Mouse (Mus musculus): ENCODE data around the gene Klhdc9. TPM values are rescaled to one million over a fixed set of nuclear protein-coding genes. Genes with fewer than 3 reads are reported as not detected.

Klhdc9 gene
- polyA plus RNA-seq, 1 experiment = not detected

DNA sequence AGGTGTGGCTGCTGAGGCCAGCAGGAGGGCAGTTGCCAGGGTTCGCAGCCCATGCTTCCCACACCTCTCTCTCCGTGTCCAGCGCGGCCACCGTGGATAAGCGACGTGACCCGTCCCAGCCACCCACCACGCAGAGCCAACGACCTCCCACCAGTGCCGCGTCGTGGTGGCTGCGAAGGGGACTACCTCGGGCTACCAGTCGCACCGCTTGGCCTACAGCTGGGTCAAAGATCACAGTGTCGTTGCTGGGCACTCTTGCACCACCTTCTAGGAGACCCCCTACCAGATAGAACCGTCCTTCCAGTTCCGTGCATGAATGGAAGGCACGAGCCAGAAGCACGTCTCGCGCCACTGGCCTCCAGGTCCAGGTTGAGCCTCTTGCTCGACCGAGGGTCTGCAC, 345 bp downstream of the Klhdc9 start:
- H3K4me3 ChIP-seq (ENCODE audit: insufficient read depth, low read length) = no peak overlapping the region; the same call in 1 of the 2 replicates
- TF ChIP-seq POLR2A (IDR thresholded peaks at IDR 0.05; ENCODE audit: low read depth, low read length) (no peak), CTCF (IDR thresholded peaks at IDR 0.05; ENCODE audit: borderline replicate concordance, insufficient read depth, low read length) (no peak)
- no peaks in the 10 kb centered on the region for H3K4me1 ChIP-seq (ENCODE audit: control insufficient read depth, insufficient read depth, low read length)
- H3K27ac ChIP-seq (ENCODE audit: insufficient read depth, low read length) = no peak overlapping the region

DNA sequence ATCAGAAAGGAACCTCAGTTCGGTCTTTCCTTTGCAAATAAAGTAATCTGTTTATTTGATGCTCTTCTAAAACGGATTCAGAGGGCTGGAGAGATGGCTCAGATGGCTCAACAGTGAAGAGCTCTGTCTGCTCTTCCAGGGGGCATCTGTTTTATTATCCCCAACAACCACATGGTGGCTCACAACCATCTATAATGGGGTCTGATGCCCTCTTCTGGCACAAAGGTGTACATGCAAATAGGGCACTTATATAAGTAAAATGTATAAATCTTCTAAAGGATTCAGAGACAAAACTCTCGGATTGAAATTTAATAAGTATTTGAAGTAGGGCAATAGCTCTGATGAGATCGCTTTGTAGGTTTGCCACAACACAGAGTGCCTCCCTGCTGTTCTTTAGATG, 2.2 kb downstream of the Klhdc9 start:
- no peaks in the 10 kb centered on the region for H3K4me1 ChIP-seq (ENCODE audit: control insufficient read depth, insufficient read depth, low read length)
- TF ChIP-seq POLR2A (IDR thresholded peaks at IDR 0.05; ENCODE audit: low read depth, low read length) (no peak), CTCF (IDR thresholded peaks at IDR 0.05; ENCODE audit: borderline replicate concordance, insufficient read depth, low read length) (no peak)
- no peak overlapping the region for H3K4me3 ChIP-seq (ENCODE audit: insufficient read depth, low read length)
- H3K27ac ChIP-seq (ENCODE audit: insufficient read depth, low read length) = no peak overlapping the region

DNA sequence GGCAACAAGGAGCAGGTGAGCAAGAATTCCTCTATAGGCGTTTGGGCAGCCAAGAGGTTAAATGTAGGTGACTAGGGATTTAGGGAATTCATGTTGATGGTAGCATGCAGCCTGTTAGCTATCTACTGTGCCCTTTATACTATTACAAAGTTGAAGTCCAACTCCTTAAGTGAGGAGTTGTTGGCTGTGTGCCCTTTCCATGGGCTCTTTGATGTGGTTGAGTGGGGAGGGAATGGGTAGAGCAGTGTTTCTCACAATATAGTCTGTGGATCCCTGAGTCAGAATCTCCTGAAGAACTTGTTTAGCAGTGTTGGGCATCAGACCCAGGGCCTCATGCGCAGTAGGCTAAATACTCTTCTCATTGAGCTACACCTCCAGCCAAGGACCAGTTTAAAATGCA, 3.8 kb downstream of the Klhdc9 start:
- no peak overlapping the region for H3K4me3 ChIP-seq (ENCODE audit: insufficient read depth, low read length)
- H3K27ac ChIP-seq (ENCODE audit: insufficient read depth, low read length) = no peak overlapping the region
- TF ChIP-seq POLR2A (IDR thresholded peaks at IDR 0.05; ENCODE audit: low read depth, low read length) = no peak
- TF ChIP-seq CTCF (IDR thresholded peaks at IDR 0.05; ENCODE audit: borderline replicate concordance, insufficient read depth, low read length) = no peak
- no peaks in the 10 kb centered on the region for H3K4me1 ChIP-seq (ENCODE audit: control insufficient read depth, insufficient read depth, low read length)

DNA sequence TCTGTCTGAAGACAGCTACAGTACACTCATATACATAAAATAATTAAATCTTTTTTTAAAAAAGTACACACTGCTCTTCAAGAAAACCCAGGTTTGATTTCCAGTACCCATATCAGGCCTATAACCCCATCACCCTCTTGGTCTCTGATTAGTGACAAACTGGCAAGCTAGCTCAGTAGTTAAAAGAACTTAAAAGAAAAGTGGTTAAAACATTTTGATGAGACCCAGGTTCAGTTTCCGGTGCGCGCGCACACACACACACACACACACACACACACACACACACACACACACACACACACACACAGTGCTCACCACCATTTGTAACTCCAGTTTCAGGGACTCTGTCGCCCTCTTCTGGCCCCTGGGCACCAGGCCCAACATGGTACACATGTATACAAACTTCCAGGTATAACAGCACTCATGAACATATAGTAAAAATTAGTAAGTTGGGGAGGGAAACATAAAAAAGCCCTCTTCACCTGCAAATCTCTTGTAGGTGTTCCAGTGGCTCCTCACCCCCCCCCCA, 4.7 kb downstream of the Klhdc9 start:
- Histone ChIP-seq H3K4me3 (ENCODE audit: insufficient read depth, low read length) (no peak overlapping the region), H3K27ac (ENCODE audit: insufficient read depth, low read length) (no peak overlapping the region), H3K4me1 (ENCODE audit: control insufficient read depth, insufficient read depth, low read length) (no peaks in the 10 kb centered on the region)
- TF ChIP-seq POLR2A (IDR thresholded peaks at IDR 0.05; ENCODE audit: low read depth, low read length) (no peak), CTCF (IDR thresholded peaks at IDR 0.05; ENCODE audit: borderline replicate concordance, insufficient read depth, low read length) (peak; percentile 58)

DNA sequence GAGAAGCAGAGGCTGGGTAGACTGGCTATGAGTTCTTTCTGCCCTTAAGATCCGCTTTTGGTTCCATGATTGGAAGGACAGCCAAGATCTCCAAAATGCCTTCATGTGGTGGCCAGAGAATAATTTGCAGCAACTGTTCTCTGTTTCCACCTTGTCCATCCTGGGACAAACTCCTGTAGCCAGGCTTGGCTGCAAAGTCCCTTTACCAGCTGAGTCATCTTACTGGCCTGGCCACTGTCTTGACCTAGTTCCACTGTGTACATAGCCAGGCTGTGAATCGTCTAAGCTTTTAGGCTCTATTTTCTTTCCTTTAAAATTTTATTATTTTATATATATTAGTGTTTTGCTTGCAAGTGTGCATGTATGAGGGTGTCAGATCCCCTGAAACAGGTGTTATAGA, 11.4 kb downstream of the Klhdc9 start:
- TF ChIP-seq CTCF (IDR thresholded peaks at IDR 0.05; ENCODE audit: borderline replicate concordance, insufficient read depth, low read length) (no peak), POLR2A (IDR thresholded peaks at IDR 0.05; ENCODE audit: low read depth, low read length) (no peak)
- Histone ChIP-seq H3K4me1 (ENCODE audit: control insufficient read depth, insufficient read depth, low read length) (0 out of 2 replicates have a peak, but pooled peaks cover 7% of the 10 kb centered on the region), H3K4me3 (ENCODE audit: insufficient read depth, low read length) (no peak overlapping the region), H3K27ac (ENCODE audit: insufficient read depth, low read length) (no peak overlapping the region)

- TF ChIP-seq CTCF (IDR thresholded peaks at IDR 0.05; ENCODE audit: borderline replicate concordance, insufficient read depth, low read length) = no peak
- no peak for TF ChIP-seq POLR2A (IDR thresholded peaks at IDR 0.05; ENCODE audit: low read depth, low read length)
- no peak overlapping the region for H3K4me3 ChIP-seq (ENCODE audit: insufficient read depth, low read length)
- no peak overlapping the region for H3K27ac ChIP-seq (ENCODE audit: insufficient read depth, low read length)
- 0 out of 2 replicates have a peak, but pooled peaks cover 7% of the 10 kb centered on the region for H3K4me1 ChIP-seq (ENCODE audit: control insufficient read depth, insufficient read depth, low read length)
Observed at GRCm38 (mm10) chr1:171348665-171349064, 11.9 kb downstream of the Klhdc9 start.

DNA sequence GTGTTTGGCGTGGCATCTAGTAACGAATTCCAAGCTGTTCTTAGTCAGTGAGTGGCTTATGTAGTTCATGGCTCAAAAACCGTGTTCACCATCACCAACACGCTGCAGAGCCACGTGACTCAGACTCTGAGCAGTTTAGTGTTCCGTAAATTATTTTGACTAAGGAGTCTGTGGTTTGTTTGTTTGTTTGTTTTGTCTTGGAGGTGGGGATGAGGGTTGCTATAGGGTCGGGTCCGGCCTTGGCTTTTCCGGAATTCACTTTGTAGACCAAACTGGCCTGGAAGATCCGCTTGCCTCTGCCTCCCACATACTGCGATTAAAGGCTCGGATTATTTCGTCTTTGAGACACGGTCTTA, 14.5 kb downstream of the Klhdc9 start:
- TF ChIP-seq CTCF (IDR thresholded peaks at IDR 0.05; ENCODE audit: borderline replicate concordance, insufficient read depth, low read length) (no peak), POLR2A (IDR thresholded peaks at IDR 0.05; ENCODE audit: low read depth, low read length) (no peak)
- peak overlapping the region; percentile 24; the same call in 1 of the 2 replicates for H3K27ac ChIP-seq (ENCODE audit: insufficient read depth, low read length)

GRCm38 (mm10) chr1:171345225-171346094, 15.1 kb downstream of the Klhdc9 start, which contains the start of the genes Nit1 and Pfdn2:
Gene Nit1, minus strand, starts transcription at chr1:171345646.
Gene Pfdn2, plus strand, starts transcription at chr1:171345670.
- 0 out of 2 replicates have a peak, but pooled peaks cover 7% of the 10 kb centered on the region for H3K4me1 ChIP-seq (ENCODE audit: control insufficient read depth, insufficient read depth, low read length)
- peak within 1 kb of the TSS; percentile 24; the same call in 1 of the 2 replicates for H3K27ac ChIP-seq (ENCODE audit: insufficient read depth, low read length)
- TF ChIP-seq CTCF (IDR thresholded peaks at IDR 0.05; ENCODE audit: borderline replicate concordance, insufficient read depth, low read length) = no peak
- TF ChIP-seq POLR2A (IDR thresholded peaks at IDR 0.05; ENCODE audit: low read depth, low read length) = peak; percentile 93
- peak within 1 kb of the TSS; percentile 91 for H3K4me3 ChIP-seq (ENCODE audit: insufficient read depth, low read length)

More for the DNA sequence above, 14.5 kb downstream of the Klhdc9 start:
- H3K4me3 ChIP-seq (ENCODE audit: insufficient read depth, low read length) = peak overlapping the region; percentile 91
- H3K4me1 ChIP-seq (ENCODE audit: control insufficient read depth, insufficient read depth, low read length) = 0 out of 2 replicates have a peak, but pooled peaks cover 7% of the 10 kb centered on the region

DNA sequence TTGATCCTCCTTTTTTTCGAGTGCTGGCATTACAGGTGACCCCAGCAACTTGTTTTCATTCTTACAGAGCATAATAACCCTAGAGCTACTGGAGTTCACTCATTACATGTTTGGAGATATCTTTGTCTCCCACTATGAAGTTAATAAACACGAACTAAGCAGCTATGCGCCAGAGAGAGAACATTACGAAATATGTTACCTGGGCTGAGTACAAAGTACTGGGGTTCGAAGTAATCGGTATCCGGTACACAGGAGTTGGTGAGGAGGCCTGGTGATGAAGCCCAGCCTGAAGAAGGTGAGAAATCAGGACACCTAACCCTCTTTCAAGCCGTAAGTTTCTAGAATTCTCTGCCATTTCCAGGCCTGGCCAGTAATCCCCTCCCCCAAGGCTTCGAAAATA, 15.9 kb downstream of the Klhdc9 start:
- no peak for TF ChIP-seq CTCF (IDR thresholded peaks at IDR 0.05; ENCODE audit: borderline replicate concordance, insufficient read depth, low read length)
- TF ChIP-seq POLR2A (IDR thresholded peaks at IDR 0.05; ENCODE audit: low read depth, low read length) = 0 out of 2 replicates have a peak, but pooled peaks have one; percentile 8

More for the DNA sequence above, 15.9 kb downstream of the Klhdc9 start:
- no peak overlapping the region for H3K27ac ChIP-seq (ENCODE audit: insufficient read depth, low read length)
- H3K4me3 ChIP-seq (ENCODE audit: insufficient read depth, low read length) = peak overlapping the region; percentile 91
- 0 out of 2 replicates have a peak, but pooled peaks cover 7% of the 10 kb centered on the region for H3K4me1 ChIP-seq (ENCODE audit: control insufficient read depth, insufficient read depth, low read length)

Measured in embryonic fibroblast, embryonic 13.5 days (primary cell).